21 mouse cellular contexts compared by ENCODE assay signal in the genomic region with DNA sequence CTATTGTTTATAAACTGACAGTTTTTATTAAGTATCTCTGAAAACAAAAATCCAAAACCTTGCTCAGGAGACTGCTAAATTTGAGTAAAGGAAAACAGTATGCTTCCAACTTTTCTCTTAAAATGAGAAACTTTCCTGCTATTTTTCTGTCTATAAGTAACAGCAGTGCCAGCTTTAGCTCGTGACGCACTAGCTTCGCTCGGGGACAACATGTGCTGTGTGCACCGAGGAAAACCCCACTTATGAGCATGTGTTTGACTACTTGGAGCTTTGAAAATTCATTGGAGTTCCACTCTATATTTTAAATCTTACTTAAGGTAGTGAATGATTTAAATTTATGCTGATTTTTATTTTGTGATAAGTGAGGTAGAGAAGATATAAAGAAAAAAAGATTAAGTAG. TPM values are rescaled to one million over a fixed set of nuclear protein-coding genes. Genes with fewer than 3 reads are reported as not detected.
DNase-seq lines count a peak whose midpoint lies in the region; ATAC-seq lines count a peak whose summit lies in the region.
"Had no signal": no experiment of that assay in that cellular context is flagged by ENCODE, and none has a peak within 500 bp of the region (broad histone marks: within the 10 kb centered on the region; RNA-seq: fewer than 3 reads in every experiment).

No protein-coding gene starts in this region.

- peak; percentile 94 for ATAC-seq in frontal cortex, adult (ENCODE audit: low TSS enrichment)
- ATAC-seq: activated CD4-positive, CD25-positive, alpha-beta regulatory T cell, adult 4 months; CD4-positive, CD25-positive, alpha-beta regulatory T cell, adult 4 months; forebrain, embryonic 14.5 days; forebrain, embryonic 16.5 days; Patski had no signal

- intact Hi-C loops in heart, postnatal 36 days (cut with DNase I): no loop called here

- DNase-seq in frontal cortex, postnatal 25 days (ENCODE audit: low spot score in 2 of 2): no peak
- peak; percentile 26 to 27 for DNase-seq in right cerebral cortex, postnatal 10 days (ENCODE audit: low spot score in 2 of 2)
- DNase-seq in right cerebral cortex, postnatal 14 days: no peak
- no peak for DNase-seq in heart, postnatal 36 days
- DNase-seq: adrenal gland, adult 8-10 months; adrenal gland, postnatal 14 days; adrenal gland, postnatal 36 days; B cell, adult 2 months; cerebellum, adult 11 months; cerebellum, adult 18-20 months; cerebellum, adult 8-10 months; cerebellum, adult 9-11 months; cerebellum, postnatal 14 days; cerebellum, postnatal 36 days; embryo, embryonic 11 days had no signal

RNA-seq across cellular contexts. Expression of a gene that starts 21.7 kb away (rescaled TPM):
- total RNA-seq in heart, postnatal 36 days (2021): 10 to 100 TPM; 21.5 to 24.1 TPM

RNA-seq across cellular contexts. Expression of a gene that starts 32.8 kb away (rescaled TPM):
- total RNA-seq in heart, postnatal 36 days (2021): 10 to 100 TPM; 19.1 to 20.8 TPM

Comparison
In these comparisons a context has a peak if more than half of its experiments do, and no peak if none do; other contexts are left out.
1. DNase-seq: peak in right cerebral cortex, postnatal 10 days (2 of 2); none in frontal cortex, postnatal 25 days (0 of 2), right cerebral cortex, postnatal 14 days (single experiment) and heart, postnatal 36 days (0 of 2).